Mouse (Mus musculus) kidney, adult 2 months (tissue): ENCODE measurements around the gene Tcta.

Experiments used
- CTCF ChIP-seq: fragments of 200-500 bp; conservative IDR thresholded peaks from 2 replicates; pipeline ENCODE4 v1.5.1; 2011; ENCODE audit warnings: low read depth, mild to moderate bottlenecking, control low read depth, low read length, moderate library complexity, mixed read lengths; ENCODE audit not compliant: insufficient read depth, insufficient read length
- POLR2A ChIP-seq: fragments of 200-500 bp; IDR thresholded peaks from one replicate; pipeline ENCODE4 v1.6.1; 2011; ENCODE audit warnings: low read depth, low read length, control low read depth

GRCm38 (mm10) chr9:108274476-108275330 lies 31.3 kb downstream of the Tcta start:
- TF ChIP-seq CTCF (no peak), POLR2A (no peak)
